Mouse (Mus musculus): ENCODE measurements around the gene Aldh9a1. TPM values are rescaled to one million over a fixed set of nuclear protein-coding genes. Genes with fewer than 3 reads are reported as not detected.

Aldh9a1 gene
- polyA plus RNA-seq, 1 experiment from 2014 or later: 36.2 TPM

DNA sequence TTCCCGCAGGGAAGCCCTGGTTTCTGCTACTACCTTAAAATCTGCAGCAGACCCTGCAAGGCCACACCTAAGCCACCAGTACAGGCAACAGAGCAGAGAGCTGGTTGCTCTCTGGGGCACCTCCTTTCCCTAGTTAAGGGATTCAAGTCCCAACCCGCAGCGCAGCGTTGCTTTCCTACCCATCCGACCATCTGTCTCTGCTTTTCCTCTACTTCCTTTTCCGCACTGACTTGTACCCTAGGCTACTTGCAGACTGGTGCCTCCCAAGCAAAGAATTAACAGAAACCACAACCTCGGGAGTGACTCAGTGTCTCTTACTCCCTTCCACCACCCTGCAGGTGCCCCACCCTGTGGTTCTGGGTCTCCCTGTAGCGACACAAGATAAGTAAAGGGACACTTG, 42.9 kb downstream of the Aldh9a1 start:
- 14% methylated on average over 8 of the region's 8 CpGs for WGBS
- no peak for ATAC-seq (ENCODE audit: low FRiP score)

GRCm38 (mm10) chr1:167393281-167393680, 43.5 kb downstream of the Aldh9a1 start:
- ATAC-seq (ENCODE audit: low FRiP score): peak; percentile 34
- 2% methylated on average over 15 of the region's 15 CpGs for WGBS

More for the DNA sequence above, 42.9 kb downstream of the Aldh9a1 start:
- peaks cover 2% of the 10 kb centered on the region; the same call in 1 of the 2 replicates for H3K4me1 ChIP-seq (replicated peaks; ENCODE audit: control insufficient read depth, insufficient read depth, low read length)
- H3K4me2 ChIP-seq (replicated peaks; ENCODE audit: low read depth, low read length): peak overlapping the region; percentile 80
- H3K27me3 ChIP-seq (ENCODE audit: control insufficient read depth, insufficient read depth, low read length): peaks cover 4% of the 10 kb centered on the region; the same call in 1 of the 2 replicates
- no peaks in the 10 kb centered on the region for H3K36me3 ChIP-seq (ENCODE audit: control insufficient read depth, insufficient read depth, low read length)
- peak overlapping the region; percentile 62; the same call in 1 of the 2 replicates for H3K9ac ChIP-seq (ENCODE audit: low read depth, low read length)
- DNase-seq (ENCODE audit: low spot score): no peak
- no peaks in the 10 kb centered on the region for H3K9me3 ChIP-seq (ENCODE audit: control insufficient read depth, low read length)
- peak overlapping the region; percentile 48 for H3K4me3 ChIP-seq (ENCODE audit: low read depth, low read length)
- H3K27ac ChIP-seq (ENCODE audit: low read depth, low read length): no peak overlapping the region

DNA sequence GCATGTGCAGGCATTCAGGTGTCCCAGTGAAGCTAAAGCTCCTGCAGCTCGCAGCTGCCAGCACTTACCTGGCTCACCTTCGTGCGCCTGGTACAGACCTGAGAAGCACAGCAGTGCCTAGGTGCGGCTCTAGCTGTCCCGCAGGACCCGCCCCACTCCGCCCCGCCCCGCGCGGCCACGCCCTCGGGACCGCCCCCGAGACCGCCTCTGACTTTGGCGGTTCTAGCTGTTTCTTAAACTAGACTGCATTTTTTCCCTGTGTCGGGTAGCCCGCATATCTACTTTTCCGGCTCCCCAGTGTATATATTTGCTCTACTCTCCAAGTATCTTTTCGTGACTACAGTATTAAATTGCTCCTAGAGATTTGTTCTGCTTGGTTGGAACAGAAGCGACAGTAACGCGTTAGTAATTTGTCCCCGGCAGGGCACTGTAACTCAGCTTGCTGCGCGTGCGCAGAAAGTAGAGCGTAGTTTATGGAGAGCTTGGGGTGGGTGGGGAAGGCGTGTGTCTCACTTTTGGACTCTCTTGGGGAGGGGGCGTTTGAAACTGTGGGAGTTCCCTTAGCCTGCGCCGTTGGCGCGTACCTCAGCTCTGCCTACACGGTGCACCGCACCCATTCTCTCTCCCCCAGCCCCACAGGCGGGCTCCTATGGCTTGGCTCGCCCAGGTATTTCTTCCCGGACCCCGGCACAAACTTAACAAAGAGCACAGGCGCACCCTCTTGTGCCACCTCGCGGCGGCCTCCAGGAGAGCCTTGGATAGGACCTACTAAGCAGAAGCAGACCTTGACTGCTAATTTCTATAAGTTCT, 44.1 kb downstream of the Aldh9a1 start, which contains the start of gene Mgst3:
Gene Mgst3 (minus strand): TSS at position 159 of the 810 bp plus-strand sequence.
- Histone ChIP-seq H3K9ac (ENCODE audit: low read depth, low read length) (peak within 1 kb of the TSS; percentile 62), H3K9me3 (ENCODE audit: control insufficient read depth, low read length) (no peaks in the 10 kb centered on the region), H3K27me3 (ENCODE audit: control insufficient read depth, insufficient read depth, low read length) (peaks cover 4% of the 10 kb centered on the region; the same call in 1 of the 2 replicates), H3K27ac (ENCODE audit: low read depth, low read length) (no peak within 1 kb of the TSS; the same call in 1 of the 2 replicates), H3K4me1 (replicated peaks; ENCODE audit: control insufficient read depth, insufficient read depth, low read length) (peaks cover 2% of the 10 kb centered on the region; the same call in 1 of the 2 replicates), H3K36me3 (ENCODE audit: control insufficient read depth, insufficient read depth, low read length) (no peaks in the 10 kb centered on the region), H3K4me2 (replicated peaks; ENCODE audit: low read depth, low read length) (peak within 1 kb of the TSS; percentile 80), H3K4me3 (ENCODE audit: low read depth, low read length) (peak within 1 kb of the TSS; percentile 48)
- WGBS: under 1% methylated on average over 45 of the region's 45 CpGs
- peak; percentile 96 for DNase-seq (ENCODE audit: low spot score)
- ATAC-seq (ENCODE audit: low FRiP score): peak; percentile 95

More at GRCm38 (mm10) chr1:167393281-167393680, 43.5 kb downstream of the Aldh9a1 start:
- H3K36me3 ChIP-seq (ENCODE audit: control insufficient read depth, insufficient read depth, low read length): no peaks in the 10 kb centered on the region
- H3K4me2 ChIP-seq (replicated peaks; ENCODE audit: low read depth, low read length): peak overlapping the region; percentile 80
- no peak overlapping the region for H3K27ac ChIP-seq (ENCODE audit: low read depth, low read length)
- H3K4me3 ChIP-seq (ENCODE audit: low read depth, low read length): peak overlapping the region; percentile 48
- no peaks in the 10 kb centered on the region for H3K9me3 ChIP-seq (ENCODE audit: control insufficient read depth, low read length)
- peak overlapping the region; percentile 62 for H3K9ac ChIP-seq (ENCODE audit: low read depth, low read length)
- H3K4me1 ChIP-seq (replicated peaks; ENCODE audit: control insufficient read depth, insufficient read depth, low read length): peaks cover 2% of the 10 kb centered on the region; the same call in 1 of the 2 replicates
- DNase-seq (ENCODE audit: low spot score): no peak
- peaks cover 4% of the 10 kb centered on the region; the same call in 1 of the 2 replicates for H3K27me3 ChIP-seq (ENCODE audit: control insufficient read depth, insufficient read depth, low read length)

- Histone ChIP-seq H3K27ac (ENCODE audit: low read depth, low read length) (no peak overlapping the region), H3K9me3 (ENCODE audit: control insufficient read depth, low read length) (no peaks in the 10 kb centered on the region), H3K9ac (ENCODE audit: low read depth, low read length) (no peak overlapping the region), H3K27me3 (ENCODE audit: control insufficient read depth, insufficient read depth, low read length) (no peaks in the 10 kb centered on the region), H3K36me3 (ENCODE audit: control insufficient read depth, insufficient read depth, low read length) (no peaks in the 10 kb centered on the region), H3K4me3 (ENCODE audit: low read depth, low read length) (no peak overlapping the region), H3K4me1 (replicated peaks; ENCODE audit: control insufficient read depth, insufficient read depth, low read length) (no peaks in the 10 kb centered on the region), H3K4me2 (replicated peaks; ENCODE audit: low read depth, low read length) (no peak overlapping the region)
- 86% methylated on average over 4 of the region's 4 CpGs for WGBS
- ATAC-seq (ENCODE audit: low FRiP score): no peak
- no peak for DNase-seq (ENCODE audit: low spot score)
Measured at GRCm38 (mm10) chr1:167405237-167405636, 55.4 kb downstream of the Aldh9a1 start.

DNA sequence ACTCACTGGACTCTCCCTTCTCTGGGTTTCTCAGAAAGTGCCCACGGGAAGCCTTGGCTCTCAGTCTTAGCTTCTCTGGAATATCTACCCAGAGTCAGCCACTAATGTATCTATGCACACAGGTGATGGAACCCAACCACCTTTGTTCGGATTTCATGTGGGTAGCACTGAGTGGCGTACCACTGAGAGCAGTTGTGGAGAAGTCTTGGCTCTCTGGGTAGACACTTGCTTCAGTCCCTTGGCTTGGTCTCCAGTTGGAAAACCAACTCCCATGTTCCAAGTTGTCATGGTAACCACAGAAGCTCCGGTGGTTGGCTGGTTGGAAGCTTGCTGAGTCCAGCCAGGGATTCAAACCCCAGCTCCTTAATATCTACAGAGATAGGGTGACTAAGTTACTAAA, 59.8 kb downstream of the Aldh9a1 start:
- Histone ChIP-seq H3K27me3 (ENCODE audit: control insufficient read depth, insufficient read depth, low read length) (no peaks in the 10 kb centered on the region), H3K9ac (ENCODE audit: low read depth, low read length) (no peak overlapping the region)
- 82% methylated on average over 4 of the region's 4 CpGs for WGBS

DNA sequence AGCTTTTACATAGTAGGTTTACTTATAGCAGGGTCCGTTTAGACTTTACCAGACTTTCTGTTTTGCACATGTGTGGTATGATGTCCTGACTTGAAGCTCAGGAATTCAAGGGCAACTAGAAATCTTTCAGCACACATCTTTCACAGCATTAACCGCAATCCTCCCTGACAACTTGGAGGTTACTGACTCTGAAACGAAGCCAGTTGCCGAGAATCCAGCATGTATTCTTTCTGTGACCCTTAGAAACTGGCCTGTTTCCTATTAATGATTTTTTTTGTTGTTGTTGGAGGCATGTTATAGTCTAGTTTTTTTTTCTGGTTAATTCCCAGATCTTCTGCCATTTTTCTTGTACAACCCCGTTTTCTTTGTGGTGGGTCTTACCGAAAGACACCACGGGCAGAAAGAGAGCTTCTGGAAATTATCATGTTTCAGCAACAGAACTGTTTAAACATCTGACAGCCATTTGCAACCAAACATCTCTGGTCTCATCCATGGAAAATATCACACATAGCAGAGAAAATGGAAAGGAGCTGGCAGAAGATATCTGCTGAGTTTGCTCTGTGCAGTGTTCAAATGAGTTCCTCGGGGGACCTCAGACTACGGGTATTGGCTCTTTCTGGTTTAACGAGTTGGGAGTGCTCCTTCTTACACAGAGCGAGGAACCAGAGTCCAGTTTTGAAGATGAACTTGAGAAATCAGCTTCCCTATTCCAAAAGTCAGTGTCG, 62.4 kb downstream of the Aldh9a1 start:
- no peaks in the 10 kb centered on the region for H3K27me3 ChIP-seq (ENCODE audit: control insufficient read depth, insufficient read depth, low read length)
- H3K4me2 ChIP-seq (replicated peaks; ENCODE audit: low read depth, low read length): no peak overlapping the region
- H3K36me3 ChIP-seq (ENCODE audit: control insufficient read depth, insufficient read depth, low read length): no peaks in the 10 kb centered on the region
- H3K27ac ChIP-seq (ENCODE audit: low read depth, low read length): no peak overlapping the region
- H3K4me3 ChIP-seq (ENCODE audit: low read depth, low read length): no peak overlapping the region
- no peak overlapping the region for H3K9ac ChIP-seq (ENCODE audit: low read depth, low read length)
- WGBS: 81% methylated on average over 12 of the region's 12 CpGs
- ATAC-seq (ENCODE audit: low FRiP score): no peak
- no peaks in the 10 kb centered on the region for H3K4me1 ChIP-seq (replicated peaks; ENCODE audit: control insufficient read depth, insufficient read depth, low read length)
- no peak for DNase-seq (ENCODE audit: low spot score)
- no peaks in the 10 kb centered on the region for H3K9me3 ChIP-seq (ENCODE audit: control insufficient read depth, low read length)

More for the DNA sequence above, 59.8 kb downstream of the Aldh9a1 start:
- H3K9me3 ChIP-seq (ENCODE audit: control insufficient read depth, low read length): no peaks in the 10 kb centered on the region
- no peaks in the 10 kb centered on the region for H3K36me3 ChIP-seq (ENCODE audit: control insufficient read depth, insufficient read depth, low read length)
- DNase-seq (ENCODE audit: low spot score): no peak
- no peak overlapping the region for H3K27ac ChIP-seq (ENCODE audit: low read depth, low read length)
- H3K4me3 ChIP-seq (ENCODE audit: low read depth, low read length): no peak overlapping the region
- H3K4me2 ChIP-seq (replicated peaks; ENCODE audit: low read depth, low read length): no peak overlapping the region
- H3K4me1 ChIP-seq (replicated peaks; ENCODE audit: control insufficient read depth, insufficient read depth, low read length): no peaks in the 10 kb centered on the region
- no peak for ATAC-seq (ENCODE audit: low FRiP score)

GRCm38 (mm10) chr1:167414846-167415245, 65.1 kb downstream of the Aldh9a1 start:
- Histone ChIP-seq H3K27me3 (ENCODE audit: control insufficient read depth, insufficient read depth, low read length) (no peaks in the 10 kb centered on the region), H3K4me2 (replicated peaks; ENCODE audit: low read depth, low read length) (no peak overlapping the region), H3K4me1 (replicated peaks; ENCODE audit: control insufficient read depth, insufficient read depth, low read length) (no peaks in the 10 kb centered on the region), H3K9me3 (ENCODE audit: control insufficient read depth, low read length) (no peaks in the 10 kb centered on the region), H3K9ac (ENCODE audit: low read depth, low read length) (no peak overlapping the region), H3K4me3 (ENCODE audit: low read depth, low read length) (no peak overlapping the region), H3K36me3 (ENCODE audit: control insufficient read depth, insufficient read depth, low read length) (no peaks in the 10 kb centered on the region), H3K27ac (ENCODE audit: low read depth, low read length) (no peak overlapping the region)
- WGBS: 3% methylated on average over 7 of the region's 7 CpGs
- ATAC-seq (ENCODE audit: low FRiP score) (no peak), DNase-seq (ENCODE audit: low spot score) (peak; percentile 87)

All from hindbrain, embryonic 11.5 days (tissue).